Mouse (Mus musculus): ENCODE data around the gene Hhatl.

The Hhatl gene

GRCm38 (mm10) chr9:121759091-121760081 is 32.9 kb downstream of the Hhatl start, which contains the start of gene Zfp651:
TSS of gene Zfp651 (plus strand) at chr9:121759330.
- peak; percentile 61 for DNase-seq (ENCODE audit: low read depth, low spot score)

GRCm38 (mm10) chr9:121757835-121758814 is 34.2 kb downstream of the Hhatl start:
- no peak for DNase-seq (ENCODE audit: low read depth, low spot score)

- no peak for DNase-seq (ENCODE audit: low read depth, low spot score)
These were observed 34.9 kb downstream of the Hhatl start for GRCm38 (mm10) chr9:121757432-121757831.

GRCm38 (mm10) chr9:121756785-121757184 is 35.5 kb downstream of the Hhatl start:
- no peak for DNase-seq (ENCODE audit: low read depth, low spot score)

GRCm38 (mm10) chr9:121754624-121755023 is 37.7 kb downstream of the Hhatl start:
- DNase-seq (ENCODE audit: low read depth, low spot score), result no peak

- DNase-seq (ENCODE audit: low read depth, low spot score), result no peak
These were observed 39.5 kb downstream of the Hhatl start for GRCm38 (mm10) chr9:121752774-121753173.

- no peak for DNase-seq (ENCODE audit: low read depth, low spot score)
These were observed 48.3 kb downstream of the Hhatl start for GRCm38 (mm10) chr9:121744051-121744450.

- DNase-seq (ENCODE audit: low read depth, low spot score), result no peak
These were observed 51.1 kb downstream of the Hhatl start for GRCm38 (mm10) chr9:121741168-121741567.

- DNase-seq (ENCODE audit: low read depth, low spot score), result no peak
These were observed 51.8 kb downstream of the Hhatl start for GRCm38 (mm10) chr9:121740490-121740889.

Measured in retina, postnatal 7 days (tissue).